Mouse (Mus musculus) lung, postnatal 0 days (tissue): ENCODE data around the gene Mri1. TPM values are rescaled to one million over a fixed set of nuclear protein-coding genes. Genes with fewer than 3 reads are reported as not detected.

Experiments
- ATAC-seq: fragments of 200-750 bp; cut with Nextera tagmentation; 2 replicates; pipeline ENCODE4 v1.8.0; 2017; ENCODE audit warnings: moderate library complexity
- DNase-seq: peaks from one replicate; pipeline ENCODE4 v3.0.0-alpha.2; 2016; ENCODE audit warnings: low spot score
- H3K27ac ChIP-seq: fragments of 300-500 bp; sonication (generic); 2 replicates; pipeline ENCODE4 v1.5.1; 2014; ENCODE audit warnings: antibody characterized with exemption, mild to moderate bottlenecking, low read length, mixed read lengths
- H3K27me3 ChIP-seq: fragments of 300-500 bp; sonication (generic); replicated peaks from 2 replicates; pipeline ENCODE4 v1.6.1; 2014; ENCODE audit warnings: low read length, mixed read lengths; ENCODE audit not compliant: insufficient read depth
- H3K36me3 ChIP-seq: fragments of 300-500 bp; sonication (generic); 2 replicates; pipeline ENCODE4 v1.6.1; 2014; ENCODE audit warnings: low read length, mixed read lengths; ENCODE audit not compliant: insufficient read depth
- H3K4me1 ChIP-seq: fragments of 300-500 bp; sonication (generic); 2 replicates; pipeline ENCODE4 v1.6.1; 2014; ENCODE audit warnings: antibody characterized with exemption, low read depth, low read length, mixed read lengths; ENCODE audit not compliant: insufficient read depth
- H3K4me2 ChIP-seq: fragments of 300-500 bp; sonication (generic); replicated peaks from 2 replicates; pipeline ENCODE4 v1.6.1; 2014; ENCODE audit warnings: low read depth, mild to moderate bottlenecking, low read length, moderate library complexity, mixed read lengths
- H3K4me3 ChIP-seq: fragments of 300-500 bp; sonication (generic); 2 replicates; pipeline ENCODE4 v1.5.1; 2014; ENCODE audit warnings: low read depth, low read length
- H3K9ac ChIP-seq: fragments of 300-500 bp; sonication (generic); replicated peaks from 2 replicates; pipeline ENCODE4 v1.6.1; 2014; ENCODE audit warnings: low read depth, mild to moderate bottlenecking
- H3K9me3 ChIP-seq: fragments of 300-500 bp; sonication (generic); 2 replicates; pipeline ENCODE4 v1.6.1; 2016; ENCODE audit warnings: low read length, mixed read lengths
- CTCF ChIP-seq: IDR thresholded peaks from 2 replicates; pipeline ENCODE4 v1.5.1; 2016; ENCODE audit warnings: antibody characterized with exemption, mild to moderate bottlenecking
- EP300 ChIP-seq: IDR thresholded peaks from 2 replicates; pipeline ENCODE4 v1.6.1; 2016; ENCODE audit warnings: antibody characterized with exemption, mild to moderate bottlenecking, control low read depth
- WGBS: fragments of 180-500 bp; shearing (Covaris S2); extraction: QIAGEN DNeasy Blood & Tissue Kit; methylation state at CpG from one replicate; pipeline ENCODE4 v1.1.7; 2014; 5-methylcytosine and 5-hydroxymethylcytosine counted together
- polyA plus RNA-seq: library from polyadenylated mRNA; unstranded; fragments of >200 nt; fragmentation: Nextera tagmentation; extraction: Ambion mirVana; gene quantifications from 2 replicates; pipeline ENCODE4 v1.2.1, GENCODE M21; 2015

Mri1 gene
- polyA plus RNA-seq, 1 experiment from 2014 or later, result 56.8 TPM

DNA sequence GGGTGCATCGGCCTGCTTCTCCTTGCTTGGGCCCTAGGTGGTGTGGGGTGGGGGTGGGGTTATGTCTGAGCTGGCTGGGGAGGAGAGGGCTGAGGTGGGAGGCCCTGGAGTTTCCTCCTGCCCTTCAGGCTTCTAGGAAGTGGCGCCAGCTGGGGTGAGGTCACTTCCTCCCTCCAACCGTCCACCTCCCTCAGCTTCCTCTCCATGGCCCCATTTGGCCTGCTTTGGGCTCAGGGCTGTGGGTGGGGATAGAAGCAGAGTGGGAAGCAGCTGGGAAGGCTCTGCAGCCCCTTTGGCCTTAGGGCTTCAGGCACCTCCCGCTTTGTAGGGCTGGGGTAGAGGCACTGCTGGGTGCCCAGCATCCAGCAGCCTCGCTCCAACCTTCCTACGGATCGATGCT lies 49.3 kb downstream of the Mri1 start:
- peak; percentile 76 for TF ChIP-seq EP300
- TF ChIP-seq CTCF, result peak; percentile 13; the same call in 1 of the 2 replicates
- ATAC-seq (peak; percentile 34), DNase-seq (peak; percentile 87)
- Histone ChIP-seq H3K4me2 (0 out of 2 replicates have a peak overlapping the region, but pooled peaks have one; percentile 15), H3K4me1 (peaks cover 4% of the 10 kb centered on the region), H3K27me3 (no peaks in the 10 kb centered on the region), H3K9me3 (no peaks in the 10 kb centered on the region), H3K36me3 (peaks cover 32% of the 10 kb centered on the region; the same call in 1 of the 2 replicates), H3K9ac (no peak overlapping the region), H3K4me3 (no peak overlapping the region), H3K27ac (peak overlapping the region; percentile 66)
- 51% methylated on average over 7 of the region's 7 CpGs for WGBS

DNA sequence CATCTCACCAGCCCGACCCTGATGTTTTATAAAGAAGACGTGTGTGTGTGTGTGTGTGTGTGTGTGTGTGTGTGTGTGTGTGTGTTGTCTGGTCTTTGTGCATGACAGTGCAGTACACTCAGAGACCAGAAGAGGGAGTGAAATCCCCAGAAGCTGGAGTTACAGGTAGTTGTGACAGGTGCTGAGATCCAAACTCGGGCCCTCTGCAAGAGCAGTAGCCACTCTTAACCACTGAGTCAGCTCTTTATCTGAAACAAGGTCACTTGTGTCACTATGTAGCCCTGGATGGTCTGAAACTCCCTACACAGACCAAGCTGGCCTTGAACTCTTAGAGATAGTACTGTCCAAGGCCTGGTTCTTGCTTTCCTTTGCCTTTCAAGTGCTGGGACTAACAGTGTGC lies 50.5 kb downstream of the Mri1 start:
- H3K27me3 ChIP-seq, result no peaks in the 10 kb centered on the region
- H3K36me3 ChIP-seq, result peaks cover 24% of the 10 kb centered on the region; the same call in 1 of the 2 replicates

DNA sequence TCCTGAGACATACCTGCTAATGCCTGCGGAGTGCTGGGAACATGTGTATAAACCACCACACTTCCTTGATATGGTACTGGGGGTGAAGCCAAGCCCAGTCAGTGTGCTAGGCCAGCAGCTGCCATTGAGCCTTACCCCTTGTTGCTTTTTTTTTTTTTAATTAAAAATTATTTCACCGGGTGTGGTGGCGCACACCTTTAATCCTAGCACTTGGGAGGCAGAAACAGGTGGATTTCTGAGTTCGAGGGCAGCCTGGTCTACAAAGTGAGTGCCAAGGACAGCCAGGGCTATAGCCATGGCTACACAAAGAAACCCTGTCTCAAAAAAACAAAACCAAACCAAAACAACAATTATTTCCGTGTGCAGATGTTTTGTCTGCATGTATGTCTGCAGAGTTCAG lies 52.1 kb downstream of the Mri1 start:
- H3K4me3 ChIP-seq, result no peak overlapping the region
- H3K4me2 ChIP-seq, result no peak overlapping the region
- no peaks in the 10 kb centered on the region for H3K27me3 ChIP-seq
- H3K4me1 ChIP-seq, result peaks cover 7% of the 10 kb centered on the region
- H3K36me3 ChIP-seq, result peaks cover 24% of the 10 kb centered on the region; the same call in 1 of the 2 replicates
- H3K9ac ChIP-seq, result no peak overlapping the region
- H3K9me3 ChIP-seq, result no peaks in the 10 kb centered on the region
- no peak for TF ChIP-seq EP300
- TF ChIP-seq CTCF, result no peak
- ATAC-seq (no peak), DNase-seq (no peak)
- 91% methylated on average over 5 of the region's 5 CpGs for WGBS
- H3K27ac ChIP-seq, result no peak overlapping the region

More for the DNA sequence above, 50.5 kb downstream of the Mri1 start:
- WGBS, result 85% methylated on average over 3 of the region's 3 CpGs
- TF ChIP-seq EP300, result no peak
- peak; percentile 45 for TF ChIP-seq CTCF
- no peak overlapping the region for H3K9ac ChIP-seq
- no peak overlapping the region for H3K4me2 ChIP-seq
- ATAC-seq (no peak), DNase-seq (no peak)
- no peaks in the 10 kb centered on the region for H3K9me3 ChIP-seq
- H3K4me3 ChIP-seq, result no peak overlapping the region
- H3K4me1 ChIP-seq, result peaks cover 4% of the 10 kb centered on the region
- H3K27ac ChIP-seq, result no peak overlapping the region

GRCm38 (mm10) chr8:84203975-84204772 lies 53.0 kb downstream of the Mri1 start:
- peaks cover 18% of the 10 kb centered on the region; the same call in 1 of the 2 replicates for H3K36me3 ChIP-seq
- H3K27ac ChIP-seq, result peak overlapping the region; percentile 99
- ATAC-seq, result peak; percentile 52
- peak overlapping the region; percentile 97 for H3K9ac ChIP-seq
- peaks cover 8% of the 10 kb centered on the region for H3K4me1 ChIP-seq
- 30% methylated on average over 13 of the region's 13 CpGs for WGBS
- peak overlapping the region; percentile 89 for H3K4me2 ChIP-seq
- peak; percentile 89 for DNase-seq
- H3K4me3 ChIP-seq, result peak overlapping the region; percentile 83
- H3K27me3 ChIP-seq, result no peaks in the 10 kb centered on the region
- peak; percentile 61 for TF ChIP-seq CTCF
- peak; percentile 75 for TF ChIP-seq EP300
- no peaks in the 10 kb centered on the region for H3K9me3 ChIP-seq

GRCm38 (mm10) chr8:84202938-84203917 lies 53.9 kb downstream of the Mri1 start:
- Histone ChIP-seq H3K27ac (peak overlapping the region; percentile 99), H3K27me3 (no peaks in the 10 kb centered on the region), H3K36me3 (peaks cover 10% of the 10 kb centered on the region; the same call in 1 of the 2 replicates), H3K4me1 (peaks cover 14% of the 10 kb centered on the region), H3K4me3 (peak overlapping the region; percentile 83), H3K4me2 (peak overlapping the region; percentile 89), H3K9ac (peak overlapping the region; percentile 97), H3K9me3 (no peaks in the 10 kb centered on the region)
- peak; percentile 77 for TF ChIP-seq EP300
- TF ChIP-seq CTCF, result no peak
- DNase-seq (peak; percentile 93), ATAC-seq (peak; percentile 64)
- 5% methylated on average over 33 of the region's 34 CpGs for WGBS
